Mouse (Mus musculus): ENCODE measurements around the gene Stx5a. TPM values are rescaled to one million over a fixed set of nuclear protein-coding genes. Genes with fewer than 3 reads are reported as not detected.
"Not testable (repeated sequence)": the region's sequence is repeated elsewhere in the genome, so short reads cannot be mapped to it uniquely, and the experiment has no call there.

Stx5a gene
- polyA plus RNA-seq, 1 experiment from 2014 or later = 106 TPM

- Histone ChIP-seq H3K9me3 (no peaks in the 10 kb centered on the region), H3K36me3 (peaks cover 57% of the 10 kb centered on the region), H3K27ac (peak overlapping the region; percentile 96; the same call in 1 of the 2 replicates), H3K27me3 (ENCODE audit: insufficient read depth, poor library complexity, severe bottlenecking) (no peaks in the 10 kb centered on the region), H3K4me1 (replicated peaks) (peaks cover 33% of the 10 kb centered on the region), H3K4me3 (peak overlapping the region; percentile 86)
- no peak for DNase-seq (ENCODE audit: low spot score)
- WGBS = 91% methylated on average over 4 of the region's 4 CpGs
Observed at GRCm38 (mm10) chr19:8711506-8711905, 29.7 kb upstream of the Stx5a start.

DNA sequence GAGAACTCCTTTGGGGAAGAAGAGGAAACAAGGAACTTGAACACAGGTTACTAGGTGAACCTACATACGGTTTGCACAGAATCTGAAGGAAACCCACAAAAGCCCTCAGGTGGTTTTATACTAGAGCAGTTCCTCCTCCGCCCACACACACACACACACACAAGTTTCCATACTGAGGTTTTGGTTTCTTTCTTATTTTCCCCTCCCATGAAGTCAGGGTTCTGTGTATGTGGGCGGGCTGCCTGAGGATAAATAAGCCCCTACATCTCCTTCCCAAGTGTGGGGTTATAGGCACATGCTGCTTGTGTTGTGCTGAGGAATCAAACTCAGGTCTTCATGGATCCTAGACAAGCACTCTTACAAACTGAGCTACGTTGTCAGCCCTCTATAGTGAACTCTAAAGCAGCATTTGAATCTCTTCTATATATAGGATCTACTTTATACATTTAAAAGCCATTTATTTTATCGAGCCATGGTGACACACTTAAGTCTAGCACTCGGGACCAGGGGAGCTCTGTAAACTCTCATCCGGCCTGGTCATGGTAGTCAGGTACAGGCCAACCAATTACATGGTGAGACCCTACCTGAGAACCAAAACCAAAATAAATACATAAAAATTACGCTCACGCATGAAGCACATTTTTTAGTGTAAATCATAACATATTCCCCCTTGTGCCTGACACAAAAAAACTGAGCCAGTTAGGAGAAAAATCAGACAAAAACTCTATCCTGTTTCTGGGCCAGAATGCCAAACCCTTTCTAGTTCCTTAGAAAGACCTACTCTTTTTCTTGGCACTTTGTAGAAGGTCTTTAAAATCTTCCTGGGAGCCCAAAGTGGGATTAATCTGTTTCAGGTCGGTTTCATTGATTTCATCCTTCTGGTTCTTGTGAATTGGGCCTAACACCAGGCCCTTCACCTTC, 29.0 kb upstream of the Stx5a start:
- peaks cover 50% of the 10 kb centered on the region for H3K36me3 ChIP-seq
- peaks cover 33% of the 10 kb centered on the region for H3K4me1 ChIP-seq (replicated peaks)
- DNase-seq (ENCODE audit: low spot score) = no peak
- no peaks in the 10 kb centered on the region for H3K27me3 ChIP-seq (ENCODE audit: insufficient read depth, poor library complexity, severe bottlenecking)
- H3K4me3 ChIP-seq = peak overlapping the region; percentile 86
- peak overlapping the region; percentile 96 for H3K27ac ChIP-seq
- no peaks in the 10 kb centered on the region for H3K9me3 ChIP-seq
- WGBS = 71% methylated on average over 10 of the region's 10 CpGs

DNA sequence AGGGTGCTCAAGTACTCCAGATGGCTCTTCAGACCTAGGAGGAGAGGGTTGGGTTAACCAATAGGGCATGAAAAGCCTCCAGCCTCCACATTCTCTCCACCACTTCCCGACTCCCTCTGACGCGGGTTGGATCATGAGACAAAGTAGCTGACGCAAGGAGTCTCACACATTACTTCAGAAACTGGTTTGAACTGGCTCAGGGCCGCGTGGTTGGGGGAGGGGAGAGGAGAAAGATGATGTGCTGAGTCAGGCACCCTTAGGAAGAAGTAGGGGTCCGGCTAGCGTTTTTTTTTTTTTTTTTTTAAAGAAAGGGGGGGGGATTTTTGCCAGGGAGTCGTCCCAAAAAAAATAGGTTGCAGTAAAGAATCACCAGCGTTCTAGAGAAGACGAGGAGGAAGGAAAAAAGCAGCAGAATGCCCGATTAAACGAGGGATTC, 28.3 kb upstream of the Stx5a start:
- Histone ChIP-seq H3K4me1 (replicated peaks) (peaks cover 33% of the 10 kb centered on the region), H3K27me3 (ENCODE audit: insufficient read depth, poor library complexity, severe bottlenecking) (no peaks in the 10 kb centered on the region), H3K27ac (peak overlapping the region; percentile 96), H3K36me3 (peaks cover 43% of the 10 kb centered on the region), H3K4me3 (peak overlapping the region; percentile 86), H3K9me3 (no peaks in the 10 kb centered on the region)
- peak; percentile 88 for DNase-seq (ENCODE audit: low spot score)
- WGBS = under 1% methylated on average over 13 of the region's 13 CpGs

DNA sequence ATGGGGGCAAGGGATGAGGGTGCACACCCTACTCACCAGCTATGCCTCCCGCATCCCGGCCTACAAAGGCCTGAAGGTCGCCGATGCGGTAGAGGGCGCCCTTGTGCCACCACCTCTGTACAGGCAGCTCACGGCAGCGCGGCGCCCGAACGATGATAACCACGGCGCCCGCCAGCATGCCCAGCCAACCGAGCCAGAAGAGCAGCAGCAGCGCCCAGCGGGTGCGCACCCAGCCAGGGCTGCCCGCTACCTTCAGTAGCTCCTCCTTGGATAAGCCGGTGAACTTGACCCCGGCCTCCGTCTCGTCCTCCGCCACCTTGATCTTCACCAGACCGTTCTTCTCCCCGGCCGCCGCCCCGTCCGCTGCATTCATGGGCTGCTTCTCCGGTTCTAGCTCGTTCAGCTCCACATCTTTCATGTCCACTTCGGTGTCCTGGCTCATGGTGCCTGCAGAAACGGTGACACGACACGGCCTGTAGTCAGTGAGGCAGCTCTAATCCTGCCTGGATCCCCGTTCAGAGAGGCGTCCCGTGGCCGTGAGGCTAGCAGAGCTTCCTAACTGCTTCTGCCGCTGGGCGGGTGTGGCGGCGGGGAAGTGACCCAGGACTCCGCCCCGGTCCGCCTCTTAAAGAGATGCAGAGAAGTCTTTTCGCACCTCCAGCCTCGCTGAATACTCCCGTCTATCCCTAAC, 27.8 kb upstream of the Stx5a start:
- H3K4me3 ChIP-seq = peak overlapping the region; percentile 86
- DNase-seq (ENCODE audit: low spot score) = peak; percentile 91
- H3K4me1 ChIP-seq (replicated peaks) = peaks cover 33% of the 10 kb centered on the region
- peak overlapping the region; percentile 96 for H3K27ac ChIP-seq
- WGBS = under 1% methylated on average over 51 of the region's 51 CpGs
- H3K9me3 ChIP-seq = no peaks in the 10 kb centered on the region
- peaks cover 37% of the 10 kb centered on the region for H3K36me3 ChIP-seq
- H3K27me3 ChIP-seq (ENCODE audit: insufficient read depth, poor library complexity, severe bottlenecking) = no peaks in the 10 kb centered on the region

DNA sequence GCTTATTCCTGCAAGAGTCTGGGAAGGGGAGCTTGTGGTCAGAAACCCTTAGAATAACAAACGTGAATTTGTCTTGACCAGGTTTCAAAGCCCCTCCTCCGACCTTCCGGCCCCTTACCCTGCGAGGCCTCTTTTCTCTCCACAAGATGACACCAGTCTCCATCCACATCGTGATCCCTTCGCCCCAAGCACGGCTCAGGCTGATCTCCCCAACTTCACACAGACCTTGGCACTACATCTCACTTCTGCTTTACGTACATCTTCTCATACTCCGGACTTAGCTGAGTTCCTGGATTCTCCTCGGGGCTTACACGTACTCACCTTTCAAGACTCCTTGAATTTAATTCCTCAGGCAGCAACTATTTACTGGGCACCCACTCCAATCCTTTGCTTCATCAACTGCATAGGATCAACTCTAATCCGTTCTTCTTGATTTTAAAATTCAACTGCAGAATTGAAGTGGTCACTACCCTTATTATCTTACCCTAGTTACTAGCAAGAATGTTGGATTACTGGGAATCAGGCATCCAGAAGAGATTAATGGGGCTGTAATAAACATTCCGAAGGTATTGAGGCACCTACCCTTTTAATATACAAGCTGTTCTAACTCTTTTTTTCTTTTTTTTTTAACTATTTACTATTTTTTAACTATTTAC, 27.1 kb upstream of the Stx5a start:
- 11% methylated on average over 13 of the region's 13 CpGs for WGBS
- peaks cover 33% of the 10 kb centered on the region for H3K4me1 ChIP-seq (replicated peaks)
- H3K27ac ChIP-seq = peak overlapping the region; percentile 96
- H3K9me3 ChIP-seq = no peaks in the 10 kb centered on the region
- H3K27me3 ChIP-seq (ENCODE audit: insufficient read depth, poor library complexity, severe bottlenecking) = no peaks in the 10 kb centered on the region
- H3K4me3 ChIP-seq = peak overlapping the region; percentile 86
- H3K36me3 ChIP-seq = peaks cover 30% of the 10 kb centered on the region
- DNase-seq (ENCODE audit: low spot score) = no peak

GRCm38 (mm10) chr19:8714653-8715481, 26.3 kb upstream of the Stx5a start:
- H3K27ac ChIP-seq = no peak overlapping the region
- 78% methylated on average over 10 of the region's 10 CpGs for WGBS
- H3K27me3 ChIP-seq (ENCODE audit: insufficient read depth, poor library complexity, severe bottlenecking) = no peaks in the 10 kb centered on the region
- no peaks in the 10 kb centered on the region for H3K9me3 ChIP-seq
- peaks cover 33% of the 10 kb centered on the region for H3K4me1 ChIP-seq (replicated peaks)
- peak overlapping the region; percentile 18; the same call in 1 of the 2 replicates for H3K4me3 ChIP-seq
- H3K36me3 ChIP-seq = peaks cover 23% of the 10 kb centered on the region
- no peak for DNase-seq (ENCODE audit: low spot score)

DNA sequence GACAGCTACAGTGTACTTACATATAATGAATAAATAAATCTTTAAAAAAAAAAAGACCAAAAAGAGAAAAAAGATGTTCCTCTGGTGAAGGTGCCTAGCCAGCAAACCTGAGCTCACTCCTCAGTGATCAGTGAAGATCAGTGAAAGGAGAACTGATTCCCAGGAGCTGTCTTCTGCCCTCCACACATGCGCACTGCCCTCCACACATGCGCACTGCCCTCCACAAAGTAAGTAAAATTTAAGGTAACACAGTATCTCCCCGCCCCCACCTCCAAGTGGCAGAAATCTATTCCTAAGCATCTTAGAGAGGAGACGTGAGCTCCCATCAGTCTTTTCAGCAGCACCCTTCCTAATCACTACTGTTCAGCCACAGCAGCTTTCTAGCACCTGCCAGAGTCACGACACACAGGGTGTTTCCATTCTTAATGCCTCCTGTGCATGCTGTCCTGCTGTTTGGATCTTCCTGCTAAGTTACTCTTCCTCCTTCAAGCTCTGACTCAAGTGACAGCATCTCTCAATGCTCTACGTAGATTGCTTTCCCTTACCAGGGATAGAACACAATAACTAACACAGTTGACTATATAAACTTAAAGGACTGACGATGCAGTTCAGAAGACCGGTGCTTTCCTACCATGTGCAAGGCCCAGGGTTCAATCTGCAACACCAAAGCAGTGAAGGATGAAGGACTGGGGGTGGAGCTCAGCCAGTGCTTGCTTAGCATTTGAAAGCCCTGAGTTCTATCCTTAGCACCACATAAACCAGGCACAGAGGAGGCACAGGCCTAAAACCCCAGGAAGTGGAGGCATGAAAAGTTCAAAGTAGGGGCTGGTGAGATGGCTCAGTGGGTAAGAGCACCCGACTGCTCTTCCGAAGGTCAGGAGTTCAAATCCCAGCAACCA, 25.1 kb upstream of the Stx5a start:
- H3K27ac ChIP-seq = no peak overlapping the region
- H3K27me3 ChIP-seq (ENCODE audit: insufficient read depth, poor library complexity, severe bottlenecking) = no peaks in the 10 kb centered on the region
- no peak overlapping the region for H3K4me3 ChIP-seq
- no peak for DNase-seq (ENCODE audit: low spot score)
- H3K9me3 ChIP-seq = no peaks in the 10 kb centered on the region
- WGBS = 60% methylated on average over 10 of the region's 10 CpGs
- peaks cover 27% of the 10 kb centered on the region for H3K4me1 ChIP-seq (replicated peaks)
- H3K36me3 ChIP-seq = peaks cover 11% of the 10 kb centered on the region

- Histone ChIP-seq H3K4me3 (no peak overlapping the region), H3K4me1 (replicated peaks) (peaks cover 22% of the 10 kb centered on the region), H3K9me3 (no peaks in the 10 kb centered on the region), H3K27me3 (ENCODE audit: insufficient read depth, poor library complexity, severe bottlenecking) (no peaks in the 10 kb centered on the region), H3K27ac (no peak overlapping the region), H3K36me3 (peaks cover 2% of the 10 kb centered on the region)
- DNase-seq (ENCODE audit: low spot score) = no peak
- 61% methylated on average over 9 of the region's 10 CpGs for WGBS
Observed at GRCm38 (mm10) chr19:8716767-8717475, 24.3 kb upstream of the Stx5a start.

DNA sequence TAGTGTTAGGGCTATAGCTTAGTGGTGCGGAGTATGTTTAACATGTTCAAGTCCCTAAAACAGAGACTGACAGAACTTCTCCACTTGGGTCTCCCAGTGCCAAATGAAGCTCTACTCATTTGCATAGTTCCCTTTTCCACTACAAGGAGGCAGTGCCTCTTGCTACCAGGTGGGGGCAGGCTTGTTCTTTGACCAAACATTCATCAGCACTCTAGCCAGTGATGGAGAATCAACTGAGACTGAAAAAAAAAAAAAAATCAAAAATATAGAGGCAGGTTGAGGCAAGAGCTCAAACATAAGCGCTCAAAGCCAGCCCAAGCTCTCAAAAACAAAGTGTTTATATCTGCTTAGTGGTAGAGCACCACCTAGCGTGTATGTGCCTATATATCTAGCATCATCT, 22.9 kb upstream of the Stx5a start:
- Histone ChIP-seq H3K27me3 (ENCODE audit: insufficient read depth, poor library complexity, severe bottlenecking) (no peaks in the 10 kb centered on the region), H3K36me3 (no peaks in the 10 kb centered on the region), H3K4me1 (replicated peaks) (peaks cover 19% of the 10 kb centered on the region), H3K27ac (no peak overlapping the region), H3K4me3 (no peak overlapping the region), H3K9me3 (no peaks in the 10 kb centered on the region)
- DNase-seq (ENCODE audit: low spot score) = peak; percentile 61
- WGBS = 77% methylated on average over 3 of the region's 3 CpGs

- peaks cover 16% of the 10 kb centered on the region for H3K4me1 ChIP-seq (replicated peaks)
- H3K4me3 ChIP-seq; H3K9me3 ChIP-seq; H3K36me3 ChIP-seq; H3K27me3 ChIP-seq (ENCODE audit: insufficient read depth, poor library complexity, severe bottlenecking); H3K27ac ChIP-seq; DNase-seq (ENCODE audit: low spot score): not testable (repeated sequence)
Observed at GRCm38 (mm10) chr19:8719037-8719436, 22.2 kb upstream of the Stx5a start.

- peaks cover 26% of the 10 kb centered on the region for H3K4me1 ChIP-seq (replicated peaks)
- 72% methylated on average over 1 of the region's 1 CpGs for WGBS
- H3K27me3 ChIP-seq (ENCODE audit: insufficient read depth, poor library complexity, severe bottlenecking) = no peaks in the 10 kb centered on the region
- H3K27ac ChIP-seq = no peak overlapping the region
- H3K4me3 ChIP-seq = no peak overlapping the region
- H3K9me3 ChIP-seq = no peaks in the 10 kb centered on the region
- no peak for DNase-seq (ENCODE audit: low spot score)
- peaks cover 25% of the 10 kb centered on the region for H3K36me3 ChIP-seq
Observed at GRCm38 (mm10) chr19:8721378-8721777, 19.8 kb upstream of the Stx5a start.
